Mouse (Mus musculus): ENCODE data around the gene Il11.

GRCm38 (mm10) chr7:4806716-4807115 lies 24.1 kb upstream of the Il11 start:
- TF ChIP-seq CTCF (IDR thresholded peaks at IDR 0.05; ENCODE audit: control insufficient read depth, insufficient read depth, insufficient read length) = no peak
- no peak for TF ChIP-seq USF1 (IDR thresholded peaks at IDR 0.05; ENCODE audit: low read depth)
- TF ChIP-seq MAX (IDR thresholded peaks at IDR 0.05) = no peak
- TF ChIP-seq CEBPB (IDR thresholded peaks at IDR 0.05; ENCODE audit: low read depth) = no peak
- TF ChIP-seq MYOD1 (IDR thresholded peaks at IDR 0.05; ENCODE audit: control insufficient read depth, insufficient read length, low read depth) = no peak
- no peak for TF ChIP-seq MYOG (IDR thresholded peaks at IDR 0.05; ENCODE audit: control insufficient read depth, extremely low read depth, insufficient read length)

Data from C2C12 (cell line).